Mouse (Mus musculus) lung, embryonic 15.5 days (tissue): Measurements from ENCODE around the gene Cerk. TPM values are rescaled to one million over a fixed set of nuclear protein-coding genes. Genes with fewer than 3 reads are reported as not detected.
A peak's percentile ranks its signal among the peaks of the same experiment; 100 is the strongest.

Source experiments
- ATAC-seq: fragments of 200-750 bp; cut with Nextera tagmentation; 2 replicates; pipeline ENCODE4 v1.8.0; 2017; ENCODE audit warnings: moderate number of reproducible peaks, borderline replicate concordance; ENCODE audit not compliant: low FRiP score, low TSS enrichment; ENCODE audit errors: extremely low read depth
- H3K27ac ChIP-seq: fragments of 300-500 bp; sonication (generic); 2 replicates; pipeline ENCODE4 v1.5.1; 2015; ENCODE audit warnings: moderate library complexity, mild to moderate bottlenecking, inconsistent platforms
- H3K27me3 ChIP-seq: fragments of 300-500 bp; sonication (generic); 2 replicates; pipeline ENCODE4 v1.6.1; 2015; ENCODE audit warnings: inconsistent platforms
- H3K36me3 ChIP-seq: fragments of 300-500 bp; sonication (generic); 2 replicates; pipeline ENCODE4 v1.6.1; 2015; ENCODE audit warnings: inconsistent platforms
- H3K4me1 ChIP-seq: fragments of 300-500 bp; sonication (generic); 2 replicates; pipeline ENCODE4 v1.6.1; 2015; ENCODE audit warnings: inconsistent platforms
- H3K4me2 ChIP-seq: fragments of 300-500 bp; sonication (generic); 2 replicates; pipeline ENCODE4 v1.6.1; 2015; ENCODE audit warnings: inconsistent platforms, mild to moderate bottlenecking, moderate library complexity
- H3K4me3 ChIP-seq: fragments of 300-500 bp; sonication (generic); 2 replicates; pipeline ENCODE4 v1.5.1; 2015; ENCODE audit warnings: mild to moderate bottlenecking, inconsistent platforms
- H3K9ac ChIP-seq: fragments of 300-500 bp; sonication (generic); 2 replicates; pipeline ENCODE4 v1.6.1; 2015; ENCODE audit warnings: inconsistent platforms
- H3K9me3 ChIP-seq: fragments of 300-500 bp; sonication (generic); 2 replicates; pipeline ENCODE4 v1.6.1; 2016; ENCODE audit warnings: inconsistent platforms
- WGBS: fragments of 180-500 bp; shearing (Covaris S2); methylation state at CpG from one replicate; pipeline ENCODE4 v1.1.7; 2015; 5-methylcytosine and 5-hydroxymethylcytosine counted together
- polyA plus RNA-seq: library from polyadenylated mRNA; unstranded; fragments of >200 nt; fragmentation: Nextera tagmentation; extraction: Ambion mirVana; gene quantifications from 2 replicates; pipeline ENCODE4 v1.2.1, GENCODE M21; 2015

Gene Cerk
- polyA plus RNA-seq = 26.6 and 27.8 TPM in 2 replicates

DNA sequence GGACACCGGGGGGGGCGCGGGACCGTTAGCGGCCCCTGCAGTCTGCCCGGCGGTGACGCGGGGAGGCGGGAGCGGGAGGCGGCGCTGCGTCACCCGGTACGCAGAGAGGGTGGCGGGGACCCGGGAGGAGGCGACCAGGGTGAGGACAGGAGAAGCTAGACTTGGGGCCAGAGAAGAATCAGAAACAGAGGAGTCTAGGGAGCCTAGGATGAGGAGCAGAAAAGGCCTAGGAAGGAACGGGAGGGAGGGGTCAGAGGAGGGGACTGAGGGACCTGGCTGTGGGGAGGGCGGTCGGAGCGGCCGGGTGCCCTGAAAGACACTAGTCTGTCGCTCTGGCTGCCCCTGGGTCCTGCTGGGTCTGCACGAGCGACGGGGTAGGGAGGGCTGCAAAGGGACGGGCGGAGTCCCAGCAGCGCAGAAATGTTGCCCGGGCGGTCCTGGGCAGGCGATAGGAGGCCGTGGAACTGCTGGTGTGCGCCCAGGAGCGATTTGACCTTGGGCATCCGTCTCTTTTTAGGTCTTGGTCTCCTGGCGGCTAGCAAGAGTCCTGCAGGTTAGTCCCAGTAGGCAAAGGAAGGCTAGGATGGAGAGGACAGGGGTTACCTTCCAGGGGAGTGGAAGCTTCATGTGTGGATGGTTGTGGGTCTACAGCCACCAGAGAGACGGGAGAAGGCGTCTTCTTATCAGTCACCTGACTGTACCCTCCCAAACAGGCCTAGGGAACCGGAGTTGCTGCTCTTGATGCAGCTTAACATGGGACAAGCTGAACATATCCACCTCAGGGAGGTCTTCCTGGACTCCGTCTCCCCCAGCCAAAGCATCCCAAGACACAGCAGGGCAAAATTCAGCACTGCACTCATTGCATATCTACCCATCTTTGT lies at the start of gene Cerk:
Gene Cerk, minus strand, starts transcription at position 453 of the 881 bp plus-strand sequence.
- 4% methylated on average over 43 of the region's 43 CpGs for WGBS
- Histone ChIP-seq H3K4me3 (peak within 1 kb of the TSS; percentile 69), H3K4me1 (peaks cover 69% of the 10 kb centered on the region), H3K36me3 (no peaks in the 10 kb centered on the region), H3K9ac (peak within 1 kb of the TSS; percentile 81), H3K4me2 (peak within 1 kb of the TSS; percentile 88), H3K9me3 (no peaks in the 10 kb centered on the region), H3K27ac (peak within 1 kb of the TSS; percentile 80), H3K27me3 (no peaks in the 10 kb centered on the region)
- peak; percentile 55 for ATAC-seq

DNA sequence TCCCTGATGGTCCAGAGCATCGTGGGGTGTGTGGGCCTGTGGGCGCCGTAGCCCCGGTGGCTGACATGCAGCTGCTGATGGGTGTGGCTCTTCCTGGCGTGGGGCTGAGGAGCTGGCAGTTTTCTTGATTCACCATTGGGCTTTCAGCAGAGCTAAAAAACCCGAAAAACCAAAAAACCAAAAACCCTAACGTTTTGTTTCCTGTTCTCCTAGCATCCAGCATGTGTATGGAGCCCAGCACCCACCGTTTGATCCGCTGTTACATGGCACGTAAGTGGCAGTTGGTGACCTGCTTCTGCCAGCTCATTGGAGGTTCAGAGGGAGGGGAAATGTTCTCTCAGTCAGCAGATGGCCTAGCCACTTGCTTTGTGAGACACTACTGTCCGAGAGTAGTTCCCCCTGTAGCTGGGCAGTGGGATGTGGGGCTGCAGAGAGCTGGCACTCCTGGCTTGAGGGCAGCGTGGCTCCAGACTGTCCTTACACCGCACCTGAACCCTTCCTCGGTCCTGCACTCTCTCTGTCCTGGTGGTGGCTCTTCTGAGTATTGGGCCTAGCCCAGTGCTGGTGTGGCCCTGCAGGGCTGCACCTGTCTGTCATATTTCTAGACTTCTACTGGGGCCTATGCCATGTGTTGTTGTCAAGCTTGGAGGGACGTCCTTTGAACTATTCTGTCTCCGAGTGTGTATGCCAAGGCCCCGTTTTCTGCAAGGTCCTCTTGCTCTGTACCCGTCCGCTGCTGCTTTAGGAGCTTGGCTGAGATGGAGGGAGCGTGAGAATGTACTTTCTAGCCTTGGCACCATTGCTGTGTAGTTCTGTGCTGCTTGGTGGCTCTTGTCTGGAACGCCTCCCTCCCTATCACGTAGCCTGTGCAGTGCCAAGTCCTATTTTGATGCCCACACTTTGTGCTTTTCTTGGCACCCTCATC lies 48.8 kb upstream of the Cerk start:
- Histone ChIP-seq H3K4me1 (peaks cover 9% of the 10 kb centered on the region), H3K9ac (no peak overlapping the region), H3K27ac (no peak overlapping the region), H3K9me3 (no peaks in the 10 kb centered on the region), H3K4me3 (no peak overlapping the region), H3K4me2 (no peak overlapping the region), H3K36me3 (no peaks in the 10 kb centered on the region), H3K27me3 (no peaks in the 10 kb centered on the region)
- 76% methylated on average over 22 of the region's 22 CpGs for WGBS
- no peak for ATAC-seq

DNA sequence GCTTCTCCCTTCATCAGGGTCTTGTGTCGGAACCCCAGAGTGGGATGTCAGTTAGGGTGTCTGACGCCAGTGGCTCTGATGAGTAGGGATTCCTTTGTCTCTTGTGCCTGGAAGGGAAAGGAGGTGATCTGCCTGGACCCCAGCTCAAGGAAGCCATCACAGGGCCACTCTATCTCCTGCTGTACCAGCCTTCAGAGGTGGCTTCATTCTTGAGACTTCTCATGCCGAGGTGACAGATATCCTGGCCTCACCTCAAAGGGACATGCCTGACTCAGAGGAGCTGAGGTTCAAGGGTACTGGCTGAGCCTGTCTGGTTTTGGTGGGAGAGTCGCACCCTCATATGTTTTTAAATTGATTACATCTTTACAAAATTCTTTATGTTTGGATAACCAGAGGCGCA lies 48.1 kb upstream of the Cerk start:
- Histone ChIP-seq H3K36me3 (no peaks in the 10 kb centered on the region), H3K9me3 (no peaks in the 10 kb centered on the region), H3K4me3 (no peak overlapping the region), H3K4me1 (peaks cover 12% of the 10 kb centered on the region), H3K27ac (no peak overlapping the region), H3K4me2 (no peak overlapping the region), H3K27me3 (no peaks in the 10 kb centered on the region), H3K9ac (no peak overlapping the region)
- ATAC-seq = no peak
- 80% methylated on average over 5 of the region's 5 CpGs for WGBS

DNA sequence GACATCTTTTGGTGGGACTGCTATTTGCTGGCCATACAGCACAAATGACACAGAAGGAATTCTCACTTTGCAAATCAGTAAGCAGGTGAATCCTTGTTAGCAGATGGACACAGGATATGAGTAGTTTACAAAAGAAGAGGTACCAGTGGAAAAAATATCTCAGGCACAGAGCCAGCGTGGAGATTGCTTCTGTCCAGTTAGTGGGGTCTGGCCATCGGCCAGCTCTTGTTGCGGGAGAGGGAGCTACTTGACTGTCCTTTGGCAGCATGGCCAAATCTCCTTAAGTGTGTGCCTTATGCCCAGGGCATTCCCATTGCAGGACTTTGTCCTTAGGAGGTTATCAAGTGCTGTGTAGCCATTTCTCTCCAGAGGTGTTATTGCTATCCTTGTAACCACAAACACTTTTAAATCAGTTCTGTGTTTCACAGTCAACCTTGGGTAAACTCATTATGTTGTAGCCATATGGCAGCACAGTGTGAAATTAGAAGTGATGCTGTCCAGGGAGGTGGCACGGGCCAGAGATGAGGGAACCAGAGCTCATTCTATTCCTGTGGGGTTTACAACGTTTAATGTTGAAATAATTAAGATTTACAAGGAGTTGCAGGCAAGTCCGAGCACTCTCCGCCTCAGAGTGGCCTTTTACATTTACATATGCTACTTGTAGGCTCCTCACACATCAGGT lies 46.0 kb upstream of the Cerk start:
- Histone ChIP-seq H3K9ac (no peak overlapping the region), H3K9me3 (no peaks in the 10 kb centered on the region), H3K27me3 (no peaks in the 10 kb centered on the region), H3K4me1 (peaks cover 16% of the 10 kb centered on the region), H3K4me2 (no peak overlapping the region), H3K4me3 (no peak overlapping the region), H3K36me3 (no peaks in the 10 kb centered on the region), H3K27ac (no peak overlapping the region)
- 35% methylated on average over 7 of the region's 7 CpGs for WGBS
- ATAC-seq = no peak

DNA sequence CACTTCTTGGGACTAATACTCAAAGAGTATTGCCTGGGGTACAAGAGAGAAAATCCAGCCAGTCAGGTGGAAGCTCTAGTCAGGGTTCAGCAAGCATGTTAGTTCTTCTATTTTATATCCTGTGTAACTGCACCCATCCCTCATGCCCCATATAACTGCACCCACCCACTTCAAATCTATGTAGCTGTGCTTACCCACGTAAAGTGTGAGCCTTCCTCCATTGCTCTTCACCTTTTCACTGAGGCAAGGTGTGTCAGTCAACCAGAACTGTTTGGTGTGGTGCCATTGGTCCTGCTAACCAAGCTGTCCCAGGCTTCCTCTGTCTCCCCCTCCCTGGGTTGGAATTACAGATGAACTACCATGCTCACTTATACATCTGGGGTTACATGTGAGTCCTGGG lies 45.2 kb upstream of the Cerk start:
- ATAC-seq = no peak
- Histone ChIP-seq H3K4me2 (no peak overlapping the region), H3K4me3 (no peak overlapping the region), H3K9me3 (no peaks in the 10 kb centered on the region), H3K9ac (no peak overlapping the region), H3K36me3 (no peaks in the 10 kb centered on the region), H3K27ac (no peak overlapping the region), H3K4me1 (peaks cover 16% of the 10 kb centered on the region), H3K27me3 (no peaks in the 10 kb centered on the region)
- 75% methylated on average over 1 of the region's 1 CpGs for WGBS

DNA sequence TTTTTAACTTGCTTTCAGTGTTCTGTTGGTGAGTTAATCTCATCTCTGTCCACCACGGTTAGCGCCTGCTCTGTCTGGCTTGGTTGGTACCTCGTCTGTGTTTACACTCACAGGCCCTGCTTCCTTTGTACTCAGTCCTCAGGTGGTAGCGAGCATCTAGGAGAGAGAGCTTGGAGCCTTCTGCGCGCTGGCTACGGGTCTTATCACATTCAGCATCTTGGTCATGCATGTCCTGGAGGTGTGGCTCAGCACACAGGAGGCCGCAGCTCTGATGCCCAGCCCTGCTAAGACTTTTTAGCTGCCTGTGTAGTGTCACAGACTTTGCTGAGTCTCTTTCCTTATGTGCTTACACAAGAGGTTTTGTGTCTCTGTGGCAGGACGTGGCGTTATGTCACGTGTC lies 43.7 kb upstream of the Cerk start:
- Histone ChIP-seq H3K9me3 (no peaks in the 10 kb centered on the region), H3K36me3 (no peaks in the 10 kb centered on the region), H3K4me2 (no peak overlapping the region), H3K27ac (no peak overlapping the region), H3K4me1 (peaks cover 16% of the 10 kb centered on the region), H3K4me3 (no peak overlapping the region), H3K27me3 (no peaks in the 10 kb centered on the region), H3K9ac (no peak overlapping the region)
- WGBS = 68% methylated on average over 11 of the region's 11 CpGs
- no peak for ATAC-seq

DNA sequence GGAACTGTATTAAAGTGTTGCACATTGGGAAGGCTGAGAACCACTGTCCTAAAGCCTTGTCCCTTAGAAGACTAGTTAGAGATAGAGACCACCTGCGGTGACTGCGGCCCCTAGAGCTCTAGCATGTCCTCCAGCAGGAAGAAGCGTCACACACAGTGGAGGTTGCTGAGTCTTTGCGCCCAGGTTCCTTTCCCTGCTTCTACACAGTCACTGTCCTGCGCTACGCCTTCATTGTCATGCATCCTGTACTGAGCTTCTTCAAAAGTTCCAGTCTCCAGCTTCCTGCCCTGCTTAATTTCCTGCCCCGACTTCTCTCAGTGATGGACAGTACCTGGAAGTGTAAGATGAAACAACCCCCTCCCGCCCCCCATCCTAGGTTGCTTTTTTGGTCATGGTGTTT lies 43.1 kb upstream of the Cerk start:
- no peaks in the 10 kb centered on the region for H3K27me3 ChIP-seq
- H3K27ac ChIP-seq = no peak overlapping the region
- H3K9ac ChIP-seq = no peak overlapping the region
- 77% methylated on average over 8 of the region's 8 CpGs for WGBS
- H3K4me2 ChIP-seq = no peak overlapping the region
- ATAC-seq = no peak
- no peaks in the 10 kb centered on the region for H3K36me3 ChIP-seq
- no peak overlapping the region for H3K4me3 ChIP-seq
- no peaks in the 10 kb centered on the region for H3K9me3 ChIP-seq
- peaks cover 16% of the 10 kb centered on the region for H3K4me1 ChIP-seq

DNA sequence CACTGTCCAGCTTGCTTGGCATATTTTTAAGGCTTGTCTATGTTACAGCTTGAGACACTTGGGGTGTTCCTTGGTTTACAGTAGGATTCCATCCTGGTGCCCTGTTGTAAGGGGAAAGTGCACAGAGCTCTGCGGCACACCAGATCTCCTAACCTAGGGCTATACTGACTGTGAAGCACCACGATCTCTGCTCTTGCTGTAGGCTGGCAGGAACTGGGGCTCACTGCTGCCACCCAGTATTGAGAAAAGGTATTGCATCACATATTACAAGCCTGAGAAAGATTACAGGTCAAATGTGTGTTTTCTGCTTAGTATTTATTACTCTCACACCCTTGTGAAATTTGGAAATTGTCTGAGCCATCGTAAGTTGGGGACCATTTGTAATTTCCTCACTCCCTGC lies 42.2 kb upstream of the Cerk start:
- H3K4me3 ChIP-seq = no peak overlapping the region
- H3K27me3 ChIP-seq = no peaks in the 10 kb centered on the region
- H3K27ac ChIP-seq = no peak overlapping the region
- peaks cover 16% of the 10 kb centered on the region for H3K4me1 ChIP-seq
- no peaks in the 10 kb centered on the region for H3K36me3 ChIP-seq
- H3K4me2 ChIP-seq = no peak overlapping the region
- no peak overlapping the region for H3K9ac ChIP-seq
- ATAC-seq = no peak
- 41% methylated on average over 3 of the region's 3 CpGs for WGBS
- no peaks in the 10 kb centered on the region; the same call in 1 of the 2 replicates for H3K9me3 ChIP-seq

DNA sequence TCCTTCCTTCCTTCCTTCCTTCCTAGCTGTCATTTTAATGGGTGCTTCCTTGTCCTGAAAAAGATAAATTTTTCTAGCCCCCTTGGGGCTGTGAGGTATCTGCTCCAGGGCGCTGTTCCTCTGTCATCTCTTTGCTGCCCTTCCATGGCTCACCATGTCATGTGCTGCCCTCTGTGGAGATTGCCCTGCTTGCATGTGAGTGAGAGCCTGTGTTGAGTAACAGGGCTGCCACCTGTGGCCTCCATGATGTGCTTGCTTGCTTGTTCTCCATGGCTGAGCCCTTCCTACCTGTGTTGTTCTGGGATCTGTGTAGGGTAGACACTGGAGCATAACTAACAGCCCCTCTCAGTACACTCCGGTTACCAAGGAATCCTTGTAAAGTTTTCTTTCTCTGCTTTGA lies 41.0 kb upstream of the Cerk start:
- WGBS = 81% methylated on average over 2 of the region's 2 CpGs
- ATAC-seq = no peak
- Histone ChIP-seq H3K27me3 (no peaks in the 10 kb centered on the region), H3K36me3 (no peaks in the 10 kb centered on the region), H3K4me2 (no peak overlapping the region), H3K4me1 (peaks cover 12% of the 10 kb centered on the region), H3K9me3 (no peaks in the 10 kb centered on the region; the same call in 1 of the 2 replicates), H3K9ac (no peak overlapping the region), H3K4me3 (no peak overlapping the region), H3K27ac (no peak overlapping the region)

DNA sequence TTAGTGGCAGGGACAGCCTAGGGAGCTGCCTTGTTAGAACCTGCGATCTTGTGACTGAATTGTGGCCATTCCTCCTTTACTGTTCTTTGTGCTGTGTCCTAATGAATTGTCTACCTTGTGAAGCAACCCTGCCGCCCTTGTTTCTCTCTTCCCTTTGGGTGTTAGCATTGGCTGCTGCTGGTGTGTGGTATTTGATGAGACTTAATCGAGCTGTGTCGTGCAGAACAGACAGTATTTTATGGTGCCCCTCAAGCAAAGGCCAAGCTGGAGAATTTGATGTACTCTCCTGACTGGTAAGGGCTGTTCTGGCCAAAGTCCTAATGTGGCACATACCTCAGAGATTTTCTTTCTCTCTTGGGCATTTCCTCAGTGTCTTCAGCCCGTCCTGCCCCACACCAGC lies 40.3 kb upstream of the Cerk start:
- H3K27me3 ChIP-seq = no peaks in the 10 kb centered on the region
- no peak overlapping the region for H3K4me3 ChIP-seq
- no peak for ATAC-seq
- no peak overlapping the region for H3K4me2 ChIP-seq
- no peak overlapping the region for H3K27ac ChIP-seq
- no peaks in the 10 kb centered on the region for H3K36me3 ChIP-seq
- no peaks in the 10 kb centered on the region; the same call in 1 of the 2 replicates for H3K9me3 ChIP-seq
- 81% methylated on average over 5 of the region's 5 CpGs for WGBS
- H3K9ac ChIP-seq = no peak overlapping the region
- peaks cover 6% of the 10 kb centered on the region; the same call in 1 of the 2 replicates for H3K4me1 ChIP-seq

DNA sequence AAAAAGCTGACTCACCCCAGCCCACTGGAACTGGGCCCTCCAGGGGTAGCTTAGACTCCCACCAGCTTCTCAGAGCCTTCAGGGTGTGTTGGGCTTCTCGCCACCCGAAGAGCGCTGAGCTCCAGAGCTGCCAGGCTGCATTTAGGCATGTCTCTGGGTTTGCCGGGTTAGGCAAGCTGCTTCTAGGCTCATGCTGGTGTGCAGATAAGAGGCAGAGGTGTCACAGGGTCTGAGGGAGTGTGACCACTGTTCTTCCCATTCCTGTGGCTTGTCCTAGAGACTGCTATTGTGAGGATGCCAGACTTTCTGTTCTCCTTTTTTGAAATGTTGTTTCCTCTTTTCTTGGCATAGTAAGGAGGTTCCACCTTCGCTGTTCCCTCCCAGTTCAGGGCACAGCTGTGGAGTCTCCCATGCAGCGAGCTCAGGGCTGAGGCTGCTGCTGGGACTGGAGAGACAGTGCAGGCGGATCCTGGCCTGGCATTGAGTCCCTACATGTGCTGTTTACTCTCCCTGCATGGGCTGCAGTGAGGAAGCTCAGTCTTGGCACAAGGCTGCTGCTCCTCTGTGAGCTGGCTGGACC lies 39.1 kb upstream of the Cerk start:
- H3K4me3 ChIP-seq = no peak overlapping the region
- H3K4me1 ChIP-seq = peaks cover 6% of the 10 kb centered on the region; the same call in 1 of the 2 replicates
- 81% methylated on average over 7 of the region's 7 CpGs for WGBS
- H3K27ac ChIP-seq = no peak overlapping the region
- no peaks in the 10 kb centered on the region; the same call in 1 of the 2 replicates for H3K9me3 ChIP-seq
- no peak for ATAC-seq
- no peak overlapping the region for H3K9ac ChIP-seq
- H3K27me3 ChIP-seq = no peaks in the 10 kb centered on the region
- no peak overlapping the region for H3K4me2 ChIP-seq
- no peaks in the 10 kb centered on the region for H3K36me3 ChIP-seq
